10 mouse cellular contexts compared by ENCODE assay signal in genomic region chr10:100054006-100054405, GRCm38 (mm10). TPM values are rescaled to one million over a fixed set of nuclear protein-coding genes. Genes with fewer than 3 reads are reported as not detected.
A peak's percentile ranks its signal among the peaks of the same experiment; 100 is the strongest.
DNase-seq lines count a peak whose midpoint lies in the region; ATAC-seq and TF ChIP-seq lines count a peak whose summit lies in the region.
"Had no signal": no experiment of that assay in that cellular context is flagged by ENCODE, and none has a peak within 500 bp of the region (broad histone marks: within the 10 kb centered on the region; RNA-seq: fewer than 3 reads in every experiment).

No protein-coding gene starts in this region.

- ATAC-seq in lung, postnatal 0 days = peak; percentile 65
- ATAC-seq: Patski had no signal

- no peak overlapping the region for H3K9ac ChIP-seq in lung, postnatal 0 days (replicated peaks; ENCODE audit: low read depth)
- H3K9ac ChIP-seq: embryonic facial prominence, embryonic 12.5 days had no signal

- peak overlapping the region; percentile 38 for H3K27ac ChIP-seq in kidney, adult 2 months (ENCODE audit: insufficient read depth, low read depth, low read length)
- peak overlapping the region; percentile 23; the same call in 1 of the 2 replicates for H3K27ac ChIP-seq in lung, postnatal 0 days (ENCODE audit: low read length)
- H3K27ac ChIP-seq in hindbrain, embryonic 10.5 days = no peak overlapping the region
- H3K27ac ChIP-seq: embryonic facial prominence, embryonic 12.5 days had no signal

- TF ChIP-seq POLR2A in kidney, adult 2 months (IDR thresholded peaks at IDR 0.05; ENCODE audit: low read depth, low read length) = no peak

- no peak for TF ChIP-seq CTCF in kidney, adult 2 months (conservative IDR thresholded peaks at IDR 0.05; ENCODE audit: insufficient read depth, insufficient read length, low read depth, low read length)
- TF ChIP-seq CTCF in lung, postnatal 0 days (IDR thresholded peaks at IDR 0.05) = no peak

- H3K36me3 ChIP-seq in kidney, adult 2 months (ENCODE audit: control insufficient read depth, insufficient read depth, low read length) = no peaks in the 10 kb centered on the region
- no peaks in the 10 kb centered on the region for H3K36me3 ChIP-seq in lung, postnatal 0 days (ENCODE audit: insufficient read depth, low read length)
- no peaks in the 10 kb centered on the region for H3K36me3 ChIP-seq in hindbrain, embryonic 10.5 days
- H3K36me3 ChIP-seq: embryonic facial prominence, embryonic 12.5 days had no signal

- H3K4me3 ChIP-seq in kidney, adult 2 months (ENCODE audit: insufficient read depth, low read depth, low read length) = no peak overlapping the region
- no peak overlapping the region for H3K4me3 ChIP-seq in lung, postnatal 0 days (ENCODE audit: low read depth, low read length)
- no peak overlapping the region for H3K4me3 ChIP-seq in hindbrain, embryonic 10.5 days
- H3K4me3 ChIP-seq: embryonic facial prominence, embryonic 12.5 days had no signal

- peaks cover 2% of the 10 kb centered on the region; the same call in 1 of the 2 replicates for H3K4me1 ChIP-seq in kidney, adult 2 months (ENCODE audit: control insufficient read depth, insufficient read depth, low read length)
- no peaks in the 10 kb centered on the region; the same call in 1 of the 2 replicates for H3K4me1 ChIP-seq in lung, postnatal 0 days (ENCODE audit: insufficient read depth, low read depth, low read length)
- no peaks in the 10 kb centered on the region for H3K4me1 ChIP-seq in hindbrain, embryonic 10.5 days (replicated peaks)
- H3K4me1 ChIP-seq: embryonic facial prominence, embryonic 12.5 days had no signal

- WGBS in kidney, adult 2 months = 62% methylated on average over 3 of the region's 3 CpGs
- whole genome bisulfite sequencing in lung, postnatal 0 days = 40% methylated on average over 3 of the region's 3 CpGs
- WGBS in hindbrain, embryonic 10.5 days = 90% methylated on average over 3 of the region's 3 CpGs

- H3K4me2 ChIP-seq in lung, postnatal 0 days (replicated peaks; ENCODE audit: low read depth, low read length) = no peak overlapping the region
- H3K4me2 ChIP-seq: embryonic facial prominence, embryonic 12.5 days had no signal

- no peaks in the 10 kb centered on the region for H3K27me3 ChIP-seq in kidney, adult 2 months (replicated peaks; ENCODE audit: control insufficient read depth, insufficient read depth, low read length)
- H3K27me3 ChIP-seq in lung, postnatal 0 days (replicated peaks; ENCODE audit: insufficient read depth, low read length) = no peaks in the 10 kb centered on the region
- no peaks in the 10 kb centered on the region for H3K27me3 ChIP-seq in hindbrain, embryonic 10.5 days (ENCODE audit: insufficient read depth, poor library complexity, severe bottlenecking)
- H3K27me3 ChIP-seq: embryonic facial prominence, embryonic 12.5 days; Patski had no signal

- DNase-seq in kidney, adult 2 months = peak; percentile 58
- no peak for DNase-seq in kidney, adult 11 months
- DNase-seq in adrenal gland, adult 8-10 months = peak; percentile 57
- peak; percentile 54 to 85 for DNase-seq in frontal cortex, postnatal 36 days (ENCODE audit: low spot score in 2 of 2)
- peak; percentile 85 for DNase-seq in lung, postnatal 0 days (ENCODE audit: low spot score)
- DNase-seq in yolk sac, embryonic 10.5 days (ENCODE audit: low spot score) = no peak
- no peak for DNase-seq in hindbrain, embryonic 10.5 days (ENCODE audit: low spot score)
- DNase-seq in spleen, adult 18-20 months = no peak

- TF ChIP-seq EP300 in lung, postnatal 0 days (IDR thresholded peaks at IDR 0.05) = peak; percentile 37; the same call in 1 of the 2 replicates

- no peaks in the 10 kb centered on the region for H3K9me3 ChIP-seq in lung, postnatal 0 days (ENCODE audit: low read length)
- H3K9me3 ChIP-seq in hindbrain, embryonic 10.5 days = no peaks in the 10 kb centered on the region
- H3K9me3 ChIP-seq: embryonic facial prominence, embryonic 12.5 days had no signal

RNA-seq across cellular contexts. Expression of gene Kitl, which starts 38.6 kb away (rescaled TPM):
- 10.3 and 15.1 TPM in 2 replicates for polyA plus RNA-seq in kidney, adult 2 months (2012; rRNA removed)
- total RNA-seq in adrenal gland, adult 8-10 months (2022) = 10 to 100 TPM; 19.6 to 26.7 (median 22.6) TPM
- 75.2 and 93.6 TPM in 2 replicates for polyA plus RNA-seq in lung, postnatal 0 days (2015; fragmentation: Nextera tagmentation; extraction: Ambion mirVana)
- 12.1 and 15.1 TPM in 2 replicates for polyA plus RNA-seq in hindbrain, embryonic 10.5 days (2016; fragmentation: Nextera tagmentation; extraction: Ambion mirVana)

Comparison
In these comparisons a context has a peak if more than half of its experiments do, and no peak if none do; other contexts are left out.
1. DNase-seq: peak in kidney, adult 2 months (single experiment), adrenal gland, adult 8-10 months (single experiment), frontal cortex, postnatal 36 days (2 of 2) and lung, postnatal 0 days (single experiment); none in kidney, adult 11 months (single experiment), yolk sac, embryonic 10.5 days (single experiment), hindbrain, embryonic 10.5 days (single experiment) and spleen, adult 18-20 months (0 of 2).